Mouse (Mus musculus) intestine, embryonic 14.5 days (tissue): ENCODE results near the gene Cog7. TPM values are rescaled to one million over a fixed set of nuclear protein-coding genes. Genes with fewer than 3 reads are reported as not detected.

Experiments
- ATAC-seq: fragments of 200-750 bp; cut with Nextera tagmentation; replicated peaks from 2 replicates; pipeline ENCODE4 v1.8.0; 2017; ENCODE audit warnings: low read depth, moderate number of reproducible peaks, moderate TSS enrichment, moderate library complexity; ENCODE audit not compliant: low FRiP score, low TSS enrichment
- DNase-seq: peaks from one replicate; pipeline ENCODE4 v3.0.0-alpha.2; 2018; ENCODE audit warnings: low spot score
- H3K27ac ChIP-seq: fragments of 300-500 bp; sonication (generic); 2 replicates; pipeline ENCODE4 v1.5.1; 2014; ENCODE audit warnings: low read depth, mild to moderate bottlenecking, control low read depth
- H3K27me3 ChIP-seq: fragments of 300-500 bp; sonication (generic); replicated peaks from 2 replicates; pipeline ENCODE4 v1.6.1; 2014; ENCODE audit warnings: low read length, control low read depth; ENCODE audit not compliant: control insufficient read depth, insufficient read depth
- H3K36me3 ChIP-seq: fragments of 300-500 bp; sonication (generic); 2 replicates; pipeline ENCODE4 v1.6.1; 2014; ENCODE audit warnings: low read length, control low read depth; ENCODE audit not compliant: control insufficient read depth, insufficient read depth
- H3K4me1 ChIP-seq: fragments of 300-500 bp; sonication (generic); replicated peaks from 2 replicates; pipeline ENCODE4 v1.6.1; 2014; ENCODE audit warnings: low read length, control low read depth, mixed read lengths; ENCODE audit not compliant: control insufficient read depth, insufficient read depth
- H3K4me2 ChIP-seq: fragments of 300-500 bp; sonication (generic); 2 replicates; pipeline ENCODE4 v1.6.1; 2014; ENCODE audit warnings: low read length
- H3K4me3 ChIP-seq: fragments of 300-500 bp; sonication (generic); 2 replicates; pipeline ENCODE4 v1.5.1; 2014; ENCODE audit warnings: low read depth, low read length, control low read depth, mixed read lengths
- H3K9ac ChIP-seq: fragments of 300-500 bp; sonication (generic); 2 replicates; pipeline ENCODE4 v1.6.1; 2014; ENCODE audit warnings: mild to moderate bottlenecking, low read length
- H3K9me3 ChIP-seq: fragments of 300-500 bp; sonication (generic); 2 replicates; pipeline ENCODE4 v1.6.1; 2016; ENCODE audit warnings: low read length, control low read depth; ENCODE audit not compliant: control insufficient read depth
- WGBS: fragments of 180-500 bp; shearing (Covaris S2); extraction: QIAGEN DNeasy Blood & Tissue Kit; methylation state at CpG from one replicate; pipeline ENCODE4 v1.1.7; 2014; 5-methylcytosine and 5-hydroxymethylcytosine counted together
- polyA plus RNA-seq: library from polyadenylated mRNA; unstranded; fragments of >200 nt; fragmentation: Nextera tagmentation; extraction: Ambion mirVana; gene quantifications from 2 replicates; pipeline ENCODE4 v1.2.1, GENCODE M21; 2014

The Cog7 gene
- polyA plus RNA-seq, 1 experiment from 2014 or later = 24.1 TPM

GRCm38 (mm10) chr7:121934346-121934745 is 47.2 kb downstream of the Cog7 start:
- ATAC-seq (no peak), DNase-seq (no peak)
- WGBS = 87% methylated on average over 2 of the region's 2 CpGs
- Histone ChIP-seq H3K9ac (no peak overlapping the region), H3K27ac (no peak overlapping the region), H3K4me2 (no peak overlapping the region), H3K9me3 (no peaks in the 10 kb centered on the region), H3K27me3 (no peaks in the 10 kb centered on the region), H3K4me3 (no peak overlapping the region), H3K4me1 (peaks cover 15% of the 10 kb centered on the region), H3K36me3 (peaks cover 9% of the 10 kb centered on the region; the same call in 1 of the 2 replicates)

GRCm38 (mm10) chr7:121933675-121934074 is 47.8 kb downstream of the Cog7 start:
- Histone ChIP-seq H3K4me1 (peaks cover 15% of the 10 kb centered on the region), H3K9me3 (no peaks in the 10 kb centered on the region), H3K4me3 (no peak overlapping the region), H3K27ac (no peak overlapping the region), H3K4me2 (no peak overlapping the region), H3K9ac (no peak overlapping the region), H3K36me3 (peaks cover 11% of the 10 kb centered on the region), H3K27me3 (no peaks in the 10 kb centered on the region)
- ATAC-seq = no peak
- 62% methylated on average over 6 of the region's 6 CpGs for WGBS
- DNase-seq = no peak

GRCm38 (mm10) chr7:121931246-121931645 is 50.3 kb downstream of the Cog7 start:
- no peaks in the 10 kb centered on the region for H3K27me3 ChIP-seq
- 56% methylated on average over 7 of the region's 7 CpGs for WGBS
- H3K4me1 ChIP-seq = peaks cover 10% of the 10 kb centered on the region
- DNase-seq (no peak), ATAC-seq (no peak)
- no peak overlapping the region for H3K4me2 ChIP-seq
- no peaks in the 10 kb centered on the region for H3K9me3 ChIP-seq
- H3K9ac ChIP-seq = no peak overlapping the region
- H3K36me3 ChIP-seq = peaks cover 22% of the 10 kb centered on the region
- H3K27ac ChIP-seq = no peak overlapping the region
- H3K4me3 ChIP-seq = no peak overlapping the region

GRCm38 (mm10) chr7:121927882-121928281 is 53.6 kb downstream of the Cog7 start:
- no peak for DNase-seq
- Histone ChIP-seq H3K27me3 (no peaks in the 10 kb centered on the region), H3K27ac (no peak overlapping the region), H3K9me3 (no peaks in the 10 kb centered on the region), H3K4me1 (no peaks in the 10 kb centered on the region), H3K36me3 (peaks cover 22% of the 10 kb centered on the region), H3K4me2 (no peak overlapping the region), H3K9ac (no peak overlapping the region), H3K4me3 (no peak overlapping the region)
- no peak for ATAC-seq
- WGBS = 90% methylated on average over 2 of the region's 2 CpGs

- WGBS = 93% methylated on average over 7 of the region's 7 CpGs
- H3K27ac ChIP-seq = no peak overlapping the region
- no peak for DNase-seq
- ATAC-seq = no peak
- peaks cover 13% of the 10 kb centered on the region for H3K36me3 ChIP-seq
- no peaks in the 10 kb centered on the region for H3K4me1 ChIP-seq
- H3K9ac ChIP-seq = no peak overlapping the region
- no peak overlapping the region for H3K4me3 ChIP-seq
- no peak overlapping the region for H3K4me2 ChIP-seq
- no peaks in the 10 kb centered on the region for H3K9me3 ChIP-seq
- H3K27me3 ChIP-seq = no peaks in the 10 kb centered on the region
Measured at GRCm38 (mm10) chr7:121924361-121924760, 57.1 kb downstream of the Cog7 start.

GRCm38 (mm10) chr7:121913944-121914343 is 67.6 kb downstream of the Cog7 start:
- H3K9ac ChIP-seq = no peak overlapping the region
- no peak overlapping the region for H3K4me2 ChIP-seq
- ATAC-seq = 0 out of 2 replicates have a peak, but pooled peaks have one; percentile 48
- H3K4me1 ChIP-seq = peaks cover 4% of the 10 kb centered on the region
- no peaks in the 10 kb centered on the region for H3K36me3 ChIP-seq
- H3K4me3 ChIP-seq = no peak overlapping the region
- no peak for DNase-seq
- H3K9me3 ChIP-seq = no peaks in the 10 kb centered on the region
- H3K27ac ChIP-seq = no peak overlapping the region
- WGBS = 44% methylated on average over 6 of the region's 6 CpGs
- H3K27me3 ChIP-seq = no peaks in the 10 kb centered on the region

GRCm38 (mm10) chr7:121912250-121912649 is 69.3 kb downstream of the Cog7 start:
- Histone ChIP-seq H3K4me1 (peaks cover 4% of the 10 kb centered on the region), H3K27ac (no peak overlapping the region), H3K9ac (no peak overlapping the region), H3K36me3 (no peaks in the 10 kb centered on the region), H3K4me2 (no peak overlapping the region), H3K9me3 (no peaks in the 10 kb centered on the region), H3K27me3 (no peaks in the 10 kb centered on the region), H3K4me3 (no peak overlapping the region)
- 75% methylated on average over 8 of the region's 8 CpGs for WGBS
- no peak for DNase-seq
- ATAC-seq = no peak

GRCm38 (mm10) chr7:121906879-121907278 is 74.6 kb downstream of the Cog7 start:
- H3K4me2 ChIP-seq = no peak overlapping the region
- H3K9ac ChIP-seq = no peak overlapping the region
- no peaks in the 10 kb centered on the region for H3K27me3 ChIP-seq
- H3K27ac ChIP-seq = no peak overlapping the region
- ATAC-seq (no peak), DNase-seq (no peak)
- no peaks in the 10 kb centered on the region for H3K9me3 ChIP-seq
- peaks cover 9% of the 10 kb centered on the region; the same call in 1 of the 2 replicates for H3K4me1 ChIP-seq
- no peaks in the 10 kb centered on the region for H3K36me3 ChIP-seq
- no peak overlapping the region for H3K4me3 ChIP-seq
- 70% methylated on average over 4 of the region's 4 CpGs for WGBS

GRCm38 (mm10) chr7:121902757-121903411 is 78.6 kb downstream of the Cog7 start:
- H3K27me3 ChIP-seq = no peaks in the 10 kb centered on the region
- peak; percentile 88 for ATAC-seq
- H3K27ac ChIP-seq = peak overlapping the region; percentile 33; the same call in 1 of the 2 replicates
- DNase-seq = peak; percentile 65
- no peak overlapping the region for H3K4me2 ChIP-seq
- no peak overlapping the region for H3K9ac ChIP-seq
- H3K36me3 ChIP-seq = no peaks in the 10 kb centered on the region
- H3K9me3 ChIP-seq = no peaks in the 10 kb centered on the region
- 40% methylated on average over 8 of the region's 8 CpGs for WGBS
- peaks cover 9% of the 10 kb centered on the region; the same call in 1 of the 2 replicates for H3K4me1 ChIP-seq
- H3K4me3 ChIP-seq = no peak overlapping the region
